Mouse (Mus musculus) thymus, postnatal 0 days (tissue): ENCODE results near the gene Ttc39d. TPM values are rescaled to one million over a fixed set of nuclear protein-coding genes. Genes with fewer than 3 reads are reported as not detected.
"Not testable (repeated sequence)": the region's sequence is repeated elsewhere in the genome, so short reads cannot be mapped to it uniquely, and the experiment has no call there.

ENCODE experiments used
- DNase-seq: peaks from one replicate; pipeline ENCODE4 v3.0.0-alpha.2; 2015; ENCODE audit warnings: low spot score
- polyA plus RNA-seq: library from polyadenylated mRNA; unstranded; fragments of >200 nt; fragmentation: Nextera tagmentation; extraction: Ambion mirVana; gene quantifications from 2 replicates; pipeline ENCODE4 v1.2.1, GENCODE M21; 2015

Ttc39d gene
- polyA plus RNA-seq: 0.07 and 0.12 TPM in 2 replicates

GRCm38 (mm10) chr17:80206671-80207581 is at the start of gene Ttc39d, which contains the start of gene Srsf7:
Ttc39d (plus strand) TSS chr17:80207460.
Srsf7 (minus strand) TSS chr17:80207307.
- peak; percentile 99 for DNase-seq

DNA sequence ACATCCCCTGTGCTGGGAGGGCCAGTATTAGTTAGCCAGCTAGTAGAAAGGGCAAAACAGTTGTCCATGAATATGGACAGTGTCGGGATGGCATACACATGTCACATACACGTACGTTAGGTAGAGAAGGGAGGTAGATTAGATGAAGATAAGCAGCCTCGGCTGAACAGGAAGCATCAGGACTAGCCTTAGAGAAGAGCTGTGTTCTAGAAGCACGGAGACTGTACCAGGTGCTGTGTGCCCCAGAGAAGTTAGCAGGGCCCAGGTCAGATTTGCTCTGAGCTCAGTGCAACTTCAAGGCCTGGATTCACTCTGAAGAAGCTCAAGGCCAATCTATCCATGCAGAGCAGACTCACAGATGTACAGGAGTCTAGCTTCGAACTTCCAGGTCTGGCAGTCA is 49.8 kb upstream of the Ttc39d start:
- DNase-seq: peak; percentile 55

GRCm38 (mm10) chr17:80160454-80160853 is 46.8 kb upstream of the Ttc39d start:
- no peak for DNase-seq

DNA sequence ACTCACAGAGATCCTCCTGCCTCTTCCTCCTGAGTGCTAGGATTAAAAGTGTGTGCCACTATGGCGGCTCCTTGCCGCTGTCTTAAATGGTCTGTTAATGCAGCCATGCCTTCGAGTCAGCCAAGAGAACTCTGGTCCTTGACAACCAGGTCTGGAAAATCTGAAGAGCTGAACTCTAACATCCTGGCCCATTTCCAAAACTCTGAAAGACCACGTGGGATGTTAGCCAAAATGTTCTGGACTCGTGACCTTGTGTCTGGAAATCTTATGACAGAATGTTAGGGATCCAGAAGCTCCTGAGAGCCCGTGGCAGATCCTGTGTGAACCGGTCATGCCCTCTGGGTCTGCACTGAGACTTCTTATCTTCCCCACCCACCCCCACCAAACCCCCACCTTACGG is 43.3 kb upstream of the Ttc39d start:
- DNase-seq: no peak

- no peak for DNase-seq
Observed at GRCm38 (mm10) chr17:80165741-80166140, 41.5 kb upstream of the Ttc39d start.

DNA sequence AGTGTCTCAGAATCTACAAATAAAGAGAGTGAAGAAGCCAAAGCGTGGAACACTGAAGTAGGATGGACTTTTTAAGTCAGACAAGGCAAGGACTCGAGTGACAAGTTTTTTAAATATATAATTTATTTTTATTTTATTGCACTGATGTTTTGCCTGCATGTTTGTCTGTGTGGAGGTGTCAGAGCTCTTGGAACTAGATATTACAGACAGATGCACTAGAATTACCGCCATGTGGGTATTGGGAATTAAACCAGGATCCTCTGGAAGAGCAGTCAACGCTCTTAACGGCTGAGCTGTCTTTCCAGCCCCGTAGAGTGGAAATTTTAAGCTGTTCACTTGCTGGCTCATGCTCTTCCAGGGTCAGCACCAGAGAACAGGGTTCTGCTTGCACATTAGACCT is 40.9 kb upstream of the Ttc39d start:
- no peak for DNase-seq

DNA sequence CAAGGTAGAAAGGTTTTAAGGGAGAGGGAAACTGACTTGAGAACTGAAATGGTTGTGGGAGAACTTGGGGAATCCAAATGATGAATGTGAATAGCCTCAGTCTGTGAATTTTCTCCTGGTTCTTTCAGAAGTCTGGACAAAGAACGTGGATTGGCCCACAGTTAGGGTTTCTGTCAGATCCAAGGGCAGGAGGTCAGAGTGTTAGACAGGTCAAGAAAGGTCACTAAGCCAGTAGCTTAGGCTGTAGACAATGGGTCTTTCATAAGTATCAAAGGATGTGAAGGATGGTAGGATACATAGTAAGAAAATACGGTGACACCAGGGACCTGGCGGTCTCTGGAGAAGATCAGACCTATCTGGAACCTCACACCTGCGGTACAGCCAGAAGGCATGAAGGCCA is 39.8 kb upstream of the Ttc39d start:
- DNase-seq: no peak

DNA sequence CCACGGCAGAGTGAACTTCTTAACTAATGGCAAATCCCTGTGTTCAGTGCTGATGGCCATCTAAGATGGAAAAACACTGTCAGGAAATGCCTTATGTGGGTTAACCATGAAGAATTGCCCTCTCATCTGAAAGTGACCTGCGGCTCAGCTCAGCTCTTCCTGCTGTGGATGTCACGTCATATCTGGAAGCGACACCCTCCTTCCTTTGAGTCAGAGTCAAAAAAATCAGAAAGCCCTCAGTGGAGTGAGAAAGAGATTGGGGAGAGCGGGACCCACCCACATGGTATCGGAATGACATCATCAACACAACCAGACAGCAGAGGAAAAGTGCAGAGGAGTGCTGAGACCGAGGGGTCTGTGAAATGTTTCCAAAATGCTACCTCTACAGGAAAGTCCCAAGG is 39.4 kb upstream of the Ttc39d start:
- DNase-seq: no peak

DNA sequence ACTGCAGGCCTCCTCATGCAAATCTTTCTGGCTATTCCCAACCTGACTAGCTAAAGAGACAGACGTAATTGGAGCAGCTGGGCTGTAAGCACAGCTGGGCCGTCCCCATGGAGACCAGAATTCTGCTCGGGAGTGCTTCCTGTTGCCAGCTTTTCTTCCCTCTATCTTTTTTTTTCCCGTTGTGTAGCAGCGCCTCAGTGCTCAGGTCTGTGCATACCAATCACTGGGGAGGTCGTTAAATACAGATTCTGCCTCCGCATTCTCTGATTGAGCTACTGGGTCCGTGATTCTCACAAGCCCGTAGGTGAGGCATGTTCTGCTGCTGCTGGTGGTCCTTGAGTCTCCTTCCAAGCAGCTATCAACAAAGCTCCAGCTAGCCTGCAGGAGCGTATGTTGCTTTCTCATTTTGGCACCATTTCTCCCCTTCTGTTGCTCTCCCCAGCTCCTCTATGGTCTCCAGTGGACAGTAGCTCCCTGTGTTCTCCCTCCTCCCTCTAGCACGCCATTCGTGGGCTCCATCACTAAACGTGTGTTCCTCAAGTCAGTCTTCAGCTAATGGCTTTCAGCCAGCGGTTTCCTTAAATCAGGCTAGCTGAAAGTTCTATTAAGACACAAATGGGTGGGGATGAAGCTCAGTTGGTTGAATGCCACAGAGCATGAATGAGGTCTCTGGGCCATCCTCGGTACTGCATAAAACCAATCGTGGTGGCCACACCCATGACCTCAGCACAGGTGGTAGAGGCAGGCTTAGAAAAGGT is 38.7 kb upstream of the Ttc39d start:
- no peak for DNase-seq

DNA sequence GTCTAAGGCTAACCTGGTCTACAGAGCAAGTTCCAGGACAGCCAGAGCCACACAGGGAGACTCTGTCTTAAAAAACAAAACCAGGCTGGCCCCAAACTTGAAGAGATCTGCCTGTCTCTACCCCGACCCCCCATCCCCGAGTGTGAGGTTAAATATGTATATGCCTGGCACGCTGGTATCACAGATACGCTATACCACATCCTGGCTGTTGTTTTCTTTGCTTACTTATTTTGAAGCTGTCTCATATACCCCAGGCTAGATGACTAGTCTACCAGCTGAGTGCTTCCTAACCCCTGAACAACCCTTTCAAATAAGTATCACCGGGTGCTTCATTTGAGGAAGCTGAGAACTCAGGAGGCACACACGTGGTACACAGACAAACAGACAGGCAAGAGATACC is 37.5 kb upstream of the Ttc39d start:
- peak; percentile 50 for DNase-seq

DNA sequence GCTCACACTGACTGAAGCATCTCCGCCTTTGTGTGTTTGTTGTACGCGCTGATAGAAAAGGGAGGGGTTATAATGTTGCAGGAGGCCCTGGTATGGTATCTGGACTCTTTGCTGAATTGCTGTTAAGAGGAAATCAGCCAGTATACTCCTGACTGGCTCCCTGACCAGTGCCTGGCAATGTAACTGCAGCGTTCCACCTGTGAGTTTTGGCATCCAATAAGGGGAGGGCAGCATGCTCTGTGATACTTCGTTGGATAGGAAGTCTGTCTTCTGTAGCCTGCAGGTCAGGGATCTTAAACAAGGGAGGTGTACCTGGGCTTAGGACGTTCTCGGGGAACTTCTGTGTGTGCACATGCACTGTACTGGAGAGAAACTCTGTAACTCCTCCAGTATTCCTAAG is 36.3 kb upstream of the Ttc39d start:
- DNase-seq: no peak

DNA sequence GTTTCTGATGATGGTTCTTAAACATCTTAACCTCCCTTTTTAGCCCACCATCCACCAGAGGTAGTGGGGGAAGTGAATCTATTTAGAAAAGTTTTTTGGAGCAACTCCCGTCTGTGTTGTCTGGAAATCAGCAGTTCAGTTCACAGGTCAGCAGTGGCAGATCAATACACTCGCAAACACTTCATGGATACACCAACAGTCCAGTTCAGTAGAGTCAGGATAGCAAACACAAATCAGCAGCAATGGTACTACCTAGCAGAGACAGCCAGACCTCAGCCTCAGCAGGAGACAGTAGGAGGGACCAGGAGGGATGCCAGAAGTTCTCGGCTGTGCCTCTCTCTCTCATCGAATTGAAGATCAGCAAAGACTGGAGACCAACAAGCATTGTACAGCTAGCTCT is 35.3 kb upstream of the Ttc39d start:
- no peak for DNase-seq

DNA sequence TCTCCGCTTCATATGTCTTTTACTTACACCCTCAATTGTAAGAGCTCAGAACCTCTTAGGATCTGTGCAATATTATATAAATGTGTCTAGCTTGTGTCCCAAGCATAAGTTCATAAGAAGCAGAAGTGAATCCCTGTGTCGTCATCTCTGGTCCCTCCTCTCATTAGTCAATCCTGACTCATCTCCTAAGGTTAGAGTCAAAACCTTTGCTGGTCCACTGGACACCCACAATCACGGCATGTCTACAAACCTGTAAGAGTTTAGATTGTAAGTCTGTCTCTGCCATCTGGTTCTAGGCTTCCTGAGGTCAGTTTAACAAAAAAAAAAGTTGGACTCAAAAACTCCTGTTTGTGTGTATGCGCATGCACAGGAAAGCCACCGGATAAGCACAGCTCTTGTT is 34.5 kb upstream of the Ttc39d start:
- no peak for DNase-seq

GRCm38 (mm10) chr17:80173708-80174107 is 33.6 kb upstream of the Ttc39d start:
- no peak for DNase-seq

DNA sequence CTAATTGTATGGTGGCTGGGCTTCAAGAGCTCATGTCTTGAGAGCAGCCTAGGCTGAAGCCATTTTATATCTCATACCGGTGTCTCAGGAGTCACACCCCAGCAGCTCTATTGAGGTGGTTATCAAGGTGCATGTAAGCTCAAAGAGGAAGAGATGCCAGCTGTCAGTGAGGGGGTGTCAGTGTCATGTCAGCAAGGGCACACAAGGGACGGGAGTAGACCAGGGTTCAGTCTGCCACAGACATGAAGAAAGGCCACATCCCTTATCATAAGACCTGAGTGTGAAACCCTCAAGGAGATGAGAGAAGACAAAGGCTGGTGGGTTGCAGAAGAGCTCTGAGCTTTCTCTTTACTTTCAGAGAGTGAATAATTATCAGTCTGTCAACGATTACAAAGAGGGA is 33.1 kb upstream of the Ttc39d start:
- peak; percentile 65 for DNase-seq

- DNase-seq: peak; percentile 61
Observed at GRCm38 (mm10) chr17:80174699-80175385, 32.4 kb upstream of the Ttc39d start.

DNA sequence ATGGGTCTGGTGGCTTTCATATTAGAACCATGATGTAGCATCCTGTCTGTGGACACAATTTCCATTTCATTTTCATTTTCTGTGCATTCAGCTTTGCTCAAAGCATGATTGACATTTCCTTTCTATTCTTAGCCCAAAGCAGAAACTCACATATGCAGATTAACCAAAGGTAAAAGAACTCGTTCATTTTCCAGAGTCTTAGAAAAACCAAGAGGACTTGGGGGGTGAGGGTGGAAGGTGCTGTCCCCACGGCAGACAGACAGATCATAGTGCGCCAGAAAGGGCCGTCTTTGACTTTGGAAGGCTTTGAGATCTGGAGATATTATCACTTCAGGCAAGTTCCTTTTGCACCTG is 31.9 kb upstream of the Ttc39d start:
- DNase-seq: peak; percentile 45

DNA sequence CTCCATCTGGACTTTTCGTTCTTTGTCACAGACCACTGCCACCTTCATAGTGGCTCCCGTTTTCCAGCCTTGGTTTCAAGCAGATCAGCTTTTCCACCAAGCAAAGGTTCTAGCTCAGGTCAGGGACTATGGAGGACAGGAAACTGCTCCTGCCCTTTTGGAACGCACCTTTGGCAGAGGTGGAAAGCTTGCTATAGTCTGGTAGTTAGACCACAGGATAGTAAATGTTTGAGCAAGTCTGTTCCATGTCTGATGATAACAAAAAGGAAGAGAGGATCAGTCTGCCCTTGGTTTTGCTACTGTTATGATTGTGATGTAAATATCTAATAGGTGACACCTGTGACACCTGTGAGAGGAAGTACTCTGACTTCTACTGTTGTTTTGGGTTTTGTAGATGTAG is 31.3 kb upstream of the Ttc39d start:
- DNase-seq: no peak

DNA sequence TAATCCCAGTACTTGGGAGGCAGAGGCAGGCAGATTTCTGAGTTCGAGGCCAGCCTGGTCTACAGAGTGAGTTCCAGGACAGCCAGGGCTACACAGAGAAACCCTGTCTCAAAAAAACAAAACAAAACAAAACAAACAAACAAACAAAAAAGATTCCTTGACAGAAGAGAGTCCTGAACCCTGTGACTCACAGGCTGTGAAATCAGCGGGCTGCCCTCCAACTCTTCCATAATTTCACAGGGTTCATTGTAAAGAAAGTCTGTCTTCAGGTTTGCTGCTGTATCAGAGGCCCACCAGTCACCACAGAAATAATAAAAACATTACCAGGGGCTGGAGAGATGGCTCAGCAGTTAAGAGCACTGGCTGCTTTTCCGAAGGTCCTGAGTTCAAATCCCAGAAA is 28.4 kb upstream of the Ttc39d start:
- DNase-seq: not testable (repeated sequence)

DNA sequence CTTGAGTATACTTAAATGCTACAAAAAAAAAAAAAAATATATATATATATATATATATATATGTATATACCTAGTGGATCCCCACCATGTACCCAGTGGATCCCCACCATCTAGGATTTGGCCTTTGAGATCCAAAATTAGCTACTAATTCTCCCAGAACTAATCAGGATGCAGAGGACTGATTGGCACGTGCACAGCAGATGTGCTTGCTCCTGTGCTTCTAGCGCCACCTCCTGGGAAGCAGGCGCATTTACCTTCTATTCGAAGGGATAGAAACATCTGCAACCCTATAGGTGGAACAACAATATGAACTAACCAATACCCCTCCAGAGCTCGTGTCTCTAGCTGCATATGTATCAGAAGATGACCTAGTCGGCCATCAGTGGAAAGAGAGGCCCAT is 27.3 kb upstream of the Ttc39d start:
- DNase-seq: peak; percentile 79

DNA sequence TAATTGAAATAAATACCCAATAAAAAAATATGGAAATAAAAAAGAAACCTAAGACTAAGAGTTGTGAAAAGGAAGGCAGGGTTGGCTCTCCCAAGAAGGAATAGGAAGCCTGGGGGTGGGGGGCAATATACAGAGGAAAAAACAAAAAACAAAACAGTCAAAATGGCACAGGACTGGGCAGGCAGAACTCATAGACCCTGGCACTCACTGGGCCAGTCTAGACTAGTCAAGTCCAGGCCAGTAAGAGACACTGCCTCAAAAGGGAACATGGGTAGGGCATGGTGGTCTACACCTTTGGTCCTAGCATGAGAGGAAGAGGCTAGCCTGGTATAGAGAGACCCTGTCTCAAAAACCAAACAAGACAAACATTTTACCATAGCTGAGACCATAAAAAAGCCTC is 26.8 kb upstream of the Ttc39d start:
- DNase-seq: no peak

DNA sequence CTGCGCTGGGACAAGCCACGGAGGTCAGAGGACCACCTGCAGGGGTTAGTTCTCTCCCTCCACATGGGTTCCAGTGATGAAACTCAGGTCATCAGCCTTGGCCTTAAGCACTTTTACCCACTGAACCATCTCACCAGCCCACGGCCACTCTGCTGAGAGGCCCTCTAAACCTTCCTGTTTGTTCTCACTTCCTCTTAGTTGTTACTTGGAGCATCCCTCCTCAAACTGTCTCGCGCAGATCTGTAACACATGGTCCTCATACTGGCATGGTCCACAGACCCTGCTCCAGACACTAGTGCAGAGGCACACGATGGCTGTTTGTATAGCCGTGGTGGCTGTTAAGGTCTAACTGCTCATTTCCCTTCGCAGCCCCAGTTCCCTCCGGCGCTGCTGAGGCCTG is 23.6 kb upstream of the Ttc39d start:
- no peak for DNase-seq
